Mouse (Mus musculus) spleen, adult 2 months (tissue): Measurements from ENCODE around the gene Rab6a.

Source experiments
- CTCF ChIP-seq: fragments of 200-500 bp; IDR thresholded peaks from 2 replicates; pipeline ENCODE4 v1.5.1; 2011; ENCODE audit warnings: mild to moderate bottlenecking, inconsistent platforms; ENCODE audit not compliant: insufficient read depth, insufficient read length, insufficient replicate concordance; ENCODE audit errors: extremely low read depth
- POLR2A ChIP-seq: fragments of 200-500 bp; IDR thresholded peaks from 2 replicates; pipeline ENCODE4 v1.6.1; 2011; ENCODE audit warnings: low read depth, low read length, inconsistent platforms

DNA sequence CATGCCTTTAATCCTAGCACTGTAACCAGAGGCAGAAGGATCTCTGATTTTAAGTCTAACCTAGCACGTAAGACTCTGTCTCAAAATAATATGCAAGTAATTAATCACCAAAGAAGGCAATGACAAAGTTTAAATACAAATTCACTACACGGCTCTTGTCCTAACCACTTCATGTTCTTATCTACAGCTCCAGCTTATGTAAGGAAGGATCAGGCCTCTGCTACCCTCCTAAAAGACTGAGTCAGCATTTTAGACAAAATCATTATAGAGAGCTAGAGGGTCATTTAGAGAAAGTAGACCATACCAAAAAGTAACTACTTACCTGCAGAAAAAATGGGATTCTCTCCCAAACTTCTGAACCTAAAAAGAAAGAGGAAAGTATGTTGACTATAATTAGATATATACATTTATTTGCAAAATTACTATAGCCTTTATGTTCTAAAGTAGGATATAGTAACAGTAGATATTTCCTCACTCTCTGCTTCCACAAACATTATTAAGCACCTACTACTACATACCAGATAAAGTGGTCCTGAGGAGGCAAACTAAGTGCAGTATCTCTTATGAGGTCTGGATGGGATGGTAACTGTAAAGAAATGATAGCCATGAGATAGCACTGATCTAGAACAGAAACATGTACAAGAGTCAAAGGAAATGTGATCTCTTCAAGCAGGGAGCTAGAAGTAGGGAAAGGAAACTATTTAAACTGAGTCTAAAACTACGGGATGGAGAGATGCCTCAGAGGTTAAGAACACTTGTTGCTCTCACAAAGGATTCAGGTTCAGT, 36.1 kb upstream of the Rab6a start:
- TF ChIP-seq CTCF (no peak), POLR2A (no peak)
